Mouse (Mus musculus): ENCODE measurements at regions not wholly inside any gene's neighbourhood (a gene's known extent, or its start where the extent isn't known, plus 50 kb on each side); places are given as distances from the start of the nearest gene placed in this dataset.
"Not testable (repeated sequence)": the region's sequence is repeated elsewhere in the genome, so short reads cannot be mapped to it uniquely, and the experiment has no call there.

DNA sequence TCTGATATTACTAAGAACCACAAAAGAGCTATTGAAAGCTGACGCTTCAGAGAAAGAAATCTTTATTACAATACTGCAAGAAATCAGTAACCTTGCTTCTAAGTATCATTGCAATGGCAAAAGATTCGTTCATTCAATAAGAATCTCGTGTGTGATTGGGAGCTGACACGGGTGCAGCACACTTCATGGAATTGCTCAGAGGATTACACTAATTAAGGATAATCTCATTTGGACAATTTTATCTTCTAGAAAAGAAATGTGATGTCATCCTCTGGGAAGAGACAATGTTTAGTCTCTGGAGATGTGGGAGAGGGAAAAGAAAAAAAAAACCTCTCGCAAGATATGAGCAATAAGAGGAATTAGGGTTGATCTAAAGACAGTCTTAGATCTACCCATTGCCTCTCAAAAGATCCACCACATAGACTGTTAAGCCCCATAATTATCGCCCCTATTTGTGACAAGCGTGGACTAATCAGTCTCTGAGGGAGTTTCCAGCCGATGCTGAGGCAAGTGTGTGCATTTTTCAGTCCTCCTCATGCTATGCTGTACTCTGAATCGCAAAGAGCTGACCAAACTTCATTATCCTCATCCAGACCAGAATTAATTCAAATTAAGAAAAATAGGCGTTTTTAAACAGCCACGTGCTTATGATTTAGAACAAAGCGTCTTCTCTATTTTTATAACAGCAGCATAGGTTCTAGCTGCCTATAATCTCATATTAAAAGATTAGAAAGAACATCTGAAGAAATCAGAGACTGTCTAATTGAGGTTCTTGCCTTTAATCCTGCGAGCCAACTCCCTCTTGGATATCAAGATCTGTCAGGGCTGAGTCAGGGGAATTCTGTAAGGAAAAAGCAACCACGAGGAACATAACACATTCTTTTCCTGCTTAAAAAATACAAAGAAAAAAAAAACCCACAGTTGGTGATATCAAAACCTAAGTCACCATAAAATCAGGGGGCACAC is 271.1 kb upstream of the Ednrb start:
- WGBS, result 80% methylated on average over 14 of the region's 14 CpGs
- no peak for DNase-seq
- TF ChIP-seq CTCF (IDR thresholded peaks at IDR 0.05; ENCODE audit: insufficient read depth, low read length), result no peak
- no peak for TF ChIP-seq POLR2A (IDR thresholded peaks at IDR 0.05; ENCODE audit: borderline replicate concordance, extremely low read depth, low read depth, low read length)
- no peak overlapping the region for H3K4me3 ChIP-seq (replicated peaks; ENCODE audit: extremely low read depth, low read depth, low read length)
- H3K4me1 ChIP-seq (ENCODE audit: control insufficient read depth, insufficient read depth, low read length), result no peaks in the 10 kb centered on the region

GRCm38 (mm10) chr14:104114182-104114581 is 270.0 kb upstream of the Ednrb start:
- 67% methylated on average over 3 of the region's 3 CpGs for WGBS
- H3K4me1 ChIP-seq (ENCODE audit: control insufficient read depth, insufficient read depth, low read length), result no peaks in the 10 kb centered on the region
- no peak overlapping the region for H3K4me3 ChIP-seq (replicated peaks; ENCODE audit: extremely low read depth, low read depth, low read length)
- TF ChIP-seq CTCF (IDR thresholded peaks at IDR 0.05; ENCODE audit: insufficient read depth, low read length) (no peak), POLR2A (IDR thresholded peaks at IDR 0.05; ENCODE audit: borderline replicate concordance, extremely low read depth, low read depth, low read length) (no peak)
- no peak for DNase-seq

DNA sequence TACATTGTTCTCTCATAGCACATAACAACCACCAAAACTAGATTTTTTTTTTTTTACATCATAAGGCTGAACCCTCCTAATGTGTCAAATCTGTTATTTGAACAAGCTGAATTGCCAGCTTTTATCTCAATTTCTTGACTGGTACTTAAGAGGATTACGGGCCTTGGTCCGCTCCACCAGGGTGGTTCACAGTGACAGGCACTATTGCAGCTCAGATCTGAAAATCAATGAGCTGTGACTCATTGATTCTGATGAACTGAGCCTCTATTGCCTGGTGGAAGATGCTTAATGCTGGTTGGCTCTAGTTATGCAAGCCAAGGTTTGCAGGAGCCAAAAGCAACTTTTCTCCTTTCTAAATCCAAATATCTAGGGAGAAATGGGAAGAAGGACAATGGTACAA is 269.2 kb upstream of the Ednrb start:
- TF ChIP-seq POLR2A (IDR thresholded peaks at IDR 0.05; ENCODE audit: borderline replicate concordance, extremely low read depth, low read depth, low read length), result no peak
- no peak for TF ChIP-seq CTCF (IDR thresholded peaks at IDR 0.05; ENCODE audit: insufficient read depth, low read length)
- 77% methylated on average over 2 of the region's 2 CpGs for WGBS
- H3K4me1 ChIP-seq (ENCODE audit: control insufficient read depth, insufficient read depth, low read length), result no peaks in the 10 kb centered on the region
- no peak overlapping the region for H3K4me3 ChIP-seq (replicated peaks; ENCODE audit: extremely low read depth, low read depth, low read length)
- DNase-seq, result no peak

GRCm38 (mm10) chr14:104086381-104086780 is 242.2 kb upstream of the Ednrb start:
- Histone ChIP-seq H3K4me3 (replicated peaks; ENCODE audit: extremely low read depth, low read depth, low read length) (no peak overlapping the region), H3K4me1 (ENCODE audit: control insufficient read depth, insufficient read depth, low read length) (no peaks in the 10 kb centered on the region)
- TF ChIP-seq POLR2A (IDR thresholded peaks at IDR 0.05; ENCODE audit: borderline replicate concordance, extremely low read depth, low read depth, low read length) (no peak), CTCF (IDR thresholded peaks at IDR 0.05; ENCODE audit: insufficient read depth, low read length) (no peak)
- no peak for DNase-seq
- 94% methylated on average over 2 of the region's 2 CpGs for WGBS

- WGBS, result 42% methylated on average over 1 of the region's 4 CpGs
- H3K4me3 ChIP-seq (replicated peaks; ENCODE audit: extremely low read depth, low read depth, low read length); H3K4me1 ChIP-seq (ENCODE audit: control insufficient read depth, insufficient read depth, low read length); DNase-seq: not testable (repeated sequence)
Observed at GRCm38 (mm10) chr14:104064199-104064598, 220.0 kb upstream of the Ednrb start.

GRCm38 (mm10) chr14:104053697-104054096 is 209.5 kb upstream of the Ednrb start:
- DNase-seq, result no peak
- H3K4me1 ChIP-seq (ENCODE audit: control insufficient read depth, insufficient read depth, low read length), result no peaks in the 10 kb centered on the region
- H3K4me3 ChIP-seq (replicated peaks; ENCODE audit: extremely low read depth, low read depth, low read length), result no peak overlapping the region
- 70% methylated on average over 1 of the region's 1 CpGs for WGBS
- TF ChIP-seq CTCF (IDR thresholded peaks at IDR 0.05; ENCODE audit: insufficient read depth, low read length) (no peak), POLR2A (IDR thresholded peaks at IDR 0.05; ENCODE audit: borderline replicate concordance, extremely low read depth, low read depth, low read length) (no peak)

DNA sequence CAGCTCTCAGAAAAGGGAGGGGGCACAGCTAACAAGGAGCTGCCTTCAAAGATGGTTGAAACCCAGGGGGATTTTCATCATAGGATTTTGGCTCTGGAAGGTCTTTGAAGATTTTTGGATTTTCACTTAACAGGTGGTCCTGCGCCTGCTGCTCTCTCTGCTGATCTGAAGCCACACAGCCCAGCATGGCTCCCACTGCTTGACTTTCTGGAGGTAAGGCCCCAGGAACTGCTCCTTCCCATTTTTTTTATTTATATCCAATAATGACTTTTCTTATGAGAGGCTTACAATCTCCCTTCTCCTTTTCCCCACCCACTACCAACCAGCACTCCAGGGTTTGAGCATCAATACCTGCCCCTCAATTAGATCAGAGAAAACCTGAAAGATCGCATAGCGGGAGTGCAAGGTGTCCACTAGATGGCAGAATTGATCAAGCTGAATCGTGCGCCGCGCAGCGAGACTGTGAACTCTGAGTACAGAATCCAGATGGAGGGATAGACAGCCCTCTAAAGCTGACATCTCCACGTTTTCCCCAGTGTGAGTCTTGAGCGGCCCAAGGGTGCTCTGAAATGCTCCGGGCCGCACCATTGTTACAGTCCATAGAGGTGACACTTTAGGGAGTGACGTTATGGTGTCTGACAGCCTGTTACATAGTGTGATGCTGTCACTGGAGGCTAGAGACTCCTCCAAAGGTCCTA is 194.6 kb upstream of the Ednrb start:
- WGBS, result 11% methylated on average over 13 of the region's 13 CpGs
- TF ChIP-seq POLR2A (IDR thresholded peaks at IDR 0.05; ENCODE audit: borderline replicate concordance, extremely low read depth, low read depth, low read length), result no peak
- TF ChIP-seq CTCF (IDR thresholded peaks at IDR 0.05; ENCODE audit: insufficient read depth, low read length), result peak; percentile 82
- H3K4me3 ChIP-seq (replicated peaks; ENCODE audit: extremely low read depth, low read depth, low read length), result no peak overlapping the region
- no peaks in the 10 kb centered on the region for H3K4me1 ChIP-seq (ENCODE audit: control insufficient read depth, insufficient read depth, low read length)
- DNase-seq, result peak; percentile 19

DNA sequence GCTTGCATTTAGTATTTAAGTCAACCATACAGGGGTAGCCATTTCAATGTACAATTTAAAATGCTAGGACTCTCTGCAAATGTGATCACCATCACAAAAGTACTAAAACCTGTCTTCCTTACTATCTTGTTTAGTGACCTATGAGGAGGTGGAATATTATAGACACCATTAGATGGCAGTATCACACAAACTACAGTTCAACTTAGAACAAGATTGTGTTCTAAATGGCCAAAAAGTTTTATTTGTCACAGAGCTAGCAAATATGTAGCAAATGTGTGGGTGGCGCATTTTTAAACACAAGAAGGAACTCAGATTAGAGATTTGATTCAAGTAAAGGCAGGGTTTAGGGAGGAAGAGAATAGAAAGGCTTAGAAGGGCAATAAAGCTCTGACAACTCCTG is 189.4 kb upstream of the Ednrb start:
- Histone ChIP-seq H3K4me1 (ENCODE audit: control insufficient read depth, insufficient read depth, low read length) (no peaks in the 10 kb centered on the region), H3K4me3 (replicated peaks; ENCODE audit: extremely low read depth, low read depth, low read length) (no peak overlapping the region)
- no peak for DNase-seq
- WGBS, result 38% methylated on average over 1 of the region's 1 CpGs
- TF ChIP-seq POLR2A (IDR thresholded peaks at IDR 0.05; ENCODE audit: borderline replicate concordance, extremely low read depth, low read depth, low read length) (no peak), CTCF (IDR thresholded peaks at IDR 0.05; ENCODE audit: insufficient read depth, low read length) (no peak)

DNA sequence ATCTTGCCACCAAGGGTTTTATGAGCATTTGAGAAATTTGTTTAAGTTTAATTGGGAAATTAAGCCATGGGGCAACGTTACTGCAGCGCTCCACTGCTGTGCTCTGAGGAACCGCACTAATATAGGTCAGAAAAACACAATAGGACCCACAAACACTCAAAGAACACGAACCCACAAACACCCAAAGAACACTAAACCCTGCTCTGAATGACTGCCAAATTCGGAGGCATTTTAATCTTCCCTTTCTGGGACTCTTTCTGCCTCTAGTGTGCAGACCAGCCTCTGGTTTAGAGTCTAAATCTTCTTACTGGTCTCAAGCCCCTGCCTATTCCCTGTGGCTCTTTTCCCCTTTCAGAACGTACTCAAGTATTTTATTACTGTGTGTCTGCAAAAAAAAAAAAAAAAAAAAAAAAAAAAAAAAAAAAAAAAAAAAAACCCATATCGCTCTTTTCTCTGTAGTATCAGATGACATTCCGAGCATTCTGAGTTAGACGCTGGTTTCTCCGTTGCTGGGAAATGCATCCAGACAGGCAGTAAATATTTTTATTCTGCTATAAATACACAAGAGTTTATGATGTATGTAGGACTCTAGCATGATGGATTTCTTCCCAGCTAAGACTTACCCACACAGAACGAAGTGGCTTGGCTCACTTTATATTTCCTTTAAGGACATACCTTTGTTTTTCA is 186.7 kb upstream of the Ednrb start:
- Histone ChIP-seq H3K4me1 (ENCODE audit: control insufficient read depth, insufficient read depth, low read length) (no peaks in the 10 kb centered on the region), H3K4me3 (replicated peaks; ENCODE audit: extremely low read depth, low read depth, low read length) (no peak overlapping the region)
- no peak for DNase-seq
- TF ChIP-seq CTCF (IDR thresholded peaks at IDR 0.05; ENCODE audit: insufficient read depth, low read length), result no peak
- TF ChIP-seq POLR2A (IDR thresholded peaks at IDR 0.05; ENCODE audit: borderline replicate concordance, extremely low read depth, low read depth, low read length), result no peak
- WGBS, result 57% methylated on average over 11 of the region's 11 CpGs
